Mouse (Mus musculus): Measurements from ENCODE around the gene Lgals4.

Gene Lgals4

DNA sequence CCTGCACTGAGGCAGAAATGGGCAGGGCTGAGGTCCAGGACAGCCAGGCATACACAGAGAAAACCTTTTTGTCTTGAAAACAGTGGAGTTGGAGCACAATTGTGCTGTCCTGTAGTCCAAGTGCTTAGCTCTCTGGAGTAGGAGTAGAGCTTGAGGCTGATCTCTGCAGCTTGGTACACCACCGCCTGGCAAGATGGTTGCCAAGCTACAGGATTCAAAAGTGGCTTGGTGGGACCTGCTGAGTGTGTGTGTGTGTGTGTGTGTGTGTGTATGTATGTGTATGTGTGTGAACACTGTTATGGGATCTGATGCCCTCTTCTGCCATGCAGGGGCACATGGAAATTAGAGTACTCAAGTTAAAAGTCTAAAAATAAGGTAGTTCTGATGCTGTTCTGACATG lies 11.1 kb upstream of the Lgals4 start:
- no peak for DNase-seq (ENCODE audit: low spot score in 2 of 2)

DNA sequence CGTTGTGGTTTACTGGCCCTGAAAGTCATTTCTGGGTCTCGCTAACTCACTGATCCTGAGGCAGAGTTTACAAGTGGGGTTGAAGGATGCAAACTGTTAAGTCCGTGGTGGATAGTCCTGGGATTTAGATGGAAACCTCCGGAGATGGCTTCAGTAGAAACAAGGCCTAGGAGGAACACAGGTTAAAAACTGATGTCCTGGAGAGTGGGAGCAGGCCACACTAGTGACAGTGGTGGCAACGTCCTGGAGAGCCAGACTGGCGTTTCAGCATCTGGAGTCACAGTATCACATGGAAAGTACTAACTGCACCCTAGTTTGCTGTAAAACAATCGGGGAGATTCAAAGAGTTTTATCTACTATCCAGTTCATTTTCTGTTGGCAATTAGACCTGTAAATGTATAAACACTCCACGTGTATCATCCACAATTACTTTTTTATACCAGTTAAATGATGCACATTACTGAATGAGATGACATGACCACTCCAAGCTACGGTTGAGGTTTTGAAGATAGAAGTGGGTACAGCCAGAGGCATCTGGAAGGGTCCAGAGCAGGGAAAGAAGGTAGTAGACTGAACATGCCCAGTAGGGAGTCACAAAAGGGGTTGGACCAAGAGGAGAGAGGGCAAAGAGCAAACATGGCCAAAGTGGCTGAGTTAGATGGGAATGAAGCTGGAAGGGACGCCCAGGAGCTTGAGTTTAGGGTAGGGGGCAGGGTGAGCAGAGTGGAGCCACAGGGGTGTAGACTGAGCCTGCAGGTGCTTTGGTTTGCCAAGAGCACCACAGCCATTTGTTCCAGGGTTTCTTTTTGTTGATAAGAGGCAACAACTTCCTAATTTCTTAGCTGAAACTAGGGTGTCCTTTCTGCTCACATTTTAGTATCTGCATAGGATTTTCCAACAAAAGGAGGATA lies 10.4 kb upstream of the Lgals4 start:
- DNase-seq (ENCODE audit: low spot score in 2 of 2), result no peak

DNA sequence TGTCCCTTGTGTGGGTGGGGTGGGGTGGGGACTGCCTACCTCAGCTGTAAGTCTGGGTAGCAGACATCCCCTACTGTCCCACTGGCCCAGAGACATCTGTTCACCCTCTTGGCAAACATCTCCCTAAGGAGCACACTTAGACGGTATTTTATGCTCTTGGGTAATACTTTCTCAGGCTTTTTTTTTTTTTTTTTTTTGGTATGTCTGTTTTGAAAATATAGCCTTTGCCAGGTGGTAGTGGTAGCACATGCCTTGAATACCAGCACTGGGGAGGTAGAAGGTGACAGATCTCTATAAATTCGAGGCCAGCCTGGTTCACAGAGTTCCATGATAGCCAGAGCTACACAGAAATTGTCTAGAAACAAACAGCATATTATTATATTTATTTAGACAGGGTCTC lies 9.7 kb upstream of the Lgals4 start:
- no peak for DNase-seq (ENCODE audit: low spot score in 2 of 2)

DNA sequence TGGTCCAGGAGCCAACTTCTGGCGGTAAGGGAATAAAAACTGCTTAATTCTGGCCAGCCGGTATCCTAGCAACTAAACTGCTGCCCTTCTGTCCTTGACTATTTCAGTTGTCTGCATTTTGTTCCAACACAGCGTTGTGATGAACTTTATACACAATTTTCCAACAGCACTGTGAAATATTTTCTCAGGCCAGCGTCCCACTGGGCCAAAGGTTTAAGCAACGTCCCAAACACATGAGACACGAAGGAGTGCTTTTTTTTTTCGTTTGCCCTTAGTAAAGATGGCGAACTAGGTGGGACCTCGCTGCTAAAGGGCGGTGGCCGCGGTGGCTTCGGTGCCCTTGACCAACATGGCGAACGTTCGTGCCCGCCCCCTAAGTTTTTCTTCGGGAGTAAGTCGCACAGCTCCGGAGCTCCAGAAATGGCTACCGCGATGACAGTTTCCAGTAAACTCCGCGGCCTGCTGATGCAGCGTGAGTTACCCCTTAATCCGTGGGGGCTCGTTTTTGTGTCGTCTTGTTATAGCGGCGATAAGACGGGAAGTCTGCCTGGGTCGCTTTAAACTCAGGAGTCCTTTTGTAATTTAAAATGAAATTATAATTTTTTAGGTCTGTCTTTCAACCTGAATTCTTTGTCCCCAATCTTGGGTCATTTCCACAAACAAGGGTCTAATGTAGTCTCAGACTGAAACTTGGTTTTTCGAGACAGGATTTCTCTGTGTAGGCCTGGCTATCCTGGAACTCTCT lies 8.5 kb upstream of the Lgals4 start, which contains the start of gene Ech1:
Ech1 (plus strand) TSS at position 277 of the 745 bp plus-strand sequence.
- DNase-seq (ENCODE audit: low spot score in 2 of 2), result peak; percentile 81 to 90

DNA sequence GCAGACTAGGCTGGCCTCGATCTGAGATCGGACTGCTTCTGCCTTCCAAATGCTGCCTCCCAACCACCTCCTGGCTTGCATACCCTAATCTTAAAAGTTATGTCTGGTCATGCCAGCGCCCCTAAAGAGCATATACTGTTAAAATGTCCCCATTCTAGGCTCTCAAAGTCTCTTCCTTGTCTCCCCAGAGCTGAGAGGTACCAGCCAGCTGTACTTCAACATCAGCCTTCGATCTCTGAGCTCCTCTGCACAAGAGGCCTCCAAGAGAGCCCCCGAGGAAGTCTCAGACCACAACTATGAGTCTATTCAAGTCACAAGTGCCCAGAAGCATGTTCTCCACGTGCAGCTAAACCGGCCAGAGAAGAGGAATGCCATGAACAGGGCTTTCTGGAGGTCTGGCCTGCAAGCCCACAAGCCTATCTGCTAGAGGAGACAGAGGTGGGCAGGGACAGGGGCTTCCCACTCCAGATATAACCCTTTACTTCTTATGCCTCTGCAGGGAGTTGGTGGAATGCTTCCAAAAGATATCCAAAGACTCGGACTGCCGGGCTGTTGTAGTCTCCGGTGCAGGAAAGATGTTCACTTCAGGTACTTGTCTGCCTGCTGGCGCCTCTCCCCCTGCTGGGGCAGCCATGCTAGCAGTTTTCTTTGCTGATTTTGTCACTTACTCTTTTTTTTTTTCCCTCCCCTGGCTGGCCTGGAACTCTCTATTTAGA lies 7.8 kb upstream of the Lgals4 start:
- peak in 1 of 2 experiments; percentile 47 for DNase-seq (ENCODE audit: low spot score in 2 of 2)

DNA sequence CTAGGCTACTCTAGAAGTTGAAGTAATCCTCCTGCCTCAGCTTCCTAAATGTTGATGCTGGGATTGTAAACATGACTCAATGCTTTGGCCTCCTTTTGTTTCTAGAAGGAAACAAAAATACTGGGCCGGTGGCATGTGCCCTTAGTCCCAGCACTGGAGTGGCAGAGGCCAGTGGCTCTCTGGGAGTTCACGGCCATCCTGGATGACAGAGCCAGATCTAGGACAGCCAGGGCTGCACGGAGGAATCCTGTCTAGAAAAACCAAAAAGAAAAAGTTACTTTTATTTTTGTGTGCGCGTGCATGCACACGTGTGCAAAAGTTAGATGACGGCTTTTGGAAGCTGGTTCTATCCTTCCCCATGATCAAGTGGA lies 7.3 kb upstream of the Lgals4 start:
- no peak for DNase-seq (ENCODE audit: low spot score in 2 of 2)

DNA sequence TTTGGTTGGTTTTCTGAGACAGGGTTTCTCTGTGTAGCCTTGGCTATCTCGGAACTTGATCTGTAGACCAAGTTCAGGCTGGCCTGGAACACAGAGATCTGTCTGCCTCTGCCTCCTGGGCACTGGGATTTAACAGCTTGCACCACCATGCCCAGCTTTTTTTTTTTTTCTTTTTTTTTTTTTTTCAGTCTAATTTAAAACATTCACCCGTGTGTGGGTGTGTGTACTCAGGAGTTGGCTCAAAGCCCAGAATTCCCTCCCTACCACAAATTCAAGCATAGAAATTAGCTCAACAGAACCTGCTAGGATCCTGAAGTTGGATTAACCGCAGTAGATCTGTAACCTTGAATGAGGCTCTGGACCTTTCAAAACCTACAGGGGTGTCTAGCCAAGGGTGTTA lies 6.3 kb upstream of the Lgals4 start:
- no peak for DNase-seq (ENCODE audit: low spot score in 2 of 2)

DNA sequence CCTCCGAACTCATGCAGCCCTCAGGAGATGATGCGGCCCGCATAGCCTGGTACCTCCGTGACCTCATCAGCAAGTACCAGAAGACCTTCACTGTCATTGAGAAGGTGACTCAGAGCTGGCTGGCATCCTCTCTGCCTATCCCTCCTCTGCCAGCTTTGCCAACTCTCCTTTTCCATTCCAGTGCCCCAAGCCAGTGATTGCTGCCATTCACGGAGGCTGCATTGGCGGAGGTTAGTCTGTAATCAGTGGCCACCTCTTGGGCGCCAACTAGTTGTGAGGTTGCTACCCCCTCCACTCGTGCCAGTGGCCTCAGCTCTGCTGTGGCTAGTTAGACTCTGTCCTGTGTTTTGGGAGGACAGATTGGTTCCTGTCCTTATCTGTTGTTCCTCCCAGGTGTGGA lies 3.8 kb upstream of the Lgals4 start:
- no peak for DNase-seq (ENCODE audit: low spot score in 2 of 2)

DNA sequence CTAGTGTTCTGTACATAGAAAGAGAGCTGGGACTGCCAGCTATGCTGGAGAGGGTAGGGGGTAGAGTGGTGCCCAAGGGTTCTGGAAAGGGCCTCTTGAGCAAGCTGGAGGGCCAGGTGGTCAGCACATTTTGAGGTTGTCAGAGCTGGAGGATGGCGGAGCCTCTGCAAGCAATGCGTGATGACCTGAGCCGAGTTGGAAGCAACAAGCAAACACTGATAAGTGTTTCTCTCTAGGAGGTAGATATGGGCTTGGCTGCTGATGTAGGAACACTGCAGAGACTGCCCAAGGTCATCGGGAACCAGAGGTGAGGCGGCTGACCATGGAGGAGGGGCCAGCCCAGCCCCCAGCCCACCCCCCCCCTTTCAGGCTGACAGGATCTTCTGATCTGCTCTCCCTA lies 2.7 kb upstream of the Lgals4 start:
- no peak for DNase-seq (ENCODE audit: low spot score in 2 of 2)

DNA sequence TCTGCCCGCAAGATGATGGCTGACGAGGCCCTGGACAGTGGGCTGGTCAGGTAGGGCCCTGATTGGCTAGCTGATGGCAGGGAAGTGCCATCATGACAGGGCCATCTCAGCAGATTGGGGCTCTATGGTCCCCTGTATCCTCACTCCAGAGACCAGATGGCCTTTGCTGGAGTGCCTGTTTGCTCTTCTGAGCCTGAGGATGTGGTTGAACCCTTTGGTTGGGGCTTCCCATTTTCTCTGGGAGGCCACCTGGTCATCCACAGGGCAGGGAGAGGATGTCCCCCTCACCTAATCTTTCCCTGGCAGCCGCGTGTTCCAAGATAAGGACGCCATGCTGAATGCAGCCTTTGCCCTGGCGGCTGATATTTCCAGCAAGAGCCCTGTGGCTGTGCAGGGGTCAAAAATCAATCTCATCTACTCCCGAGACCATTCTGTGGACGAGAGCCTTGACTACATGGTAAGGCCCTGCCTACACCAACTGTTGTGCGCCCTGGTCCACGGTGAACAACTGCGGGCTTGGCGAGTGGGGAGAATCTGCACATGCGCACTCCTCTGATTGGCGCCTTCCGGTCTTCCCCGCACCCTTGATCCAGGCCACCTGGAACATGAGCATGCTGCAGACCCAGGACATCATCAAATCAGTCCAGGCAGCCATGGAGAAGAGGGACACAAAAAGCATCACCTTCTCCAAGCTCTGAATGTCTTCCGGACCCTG lies 2.1 kb upstream of the Lgals4 start:
- no peak for DNase-seq (ENCODE audit: low spot score in 2 of 2)

DNA sequence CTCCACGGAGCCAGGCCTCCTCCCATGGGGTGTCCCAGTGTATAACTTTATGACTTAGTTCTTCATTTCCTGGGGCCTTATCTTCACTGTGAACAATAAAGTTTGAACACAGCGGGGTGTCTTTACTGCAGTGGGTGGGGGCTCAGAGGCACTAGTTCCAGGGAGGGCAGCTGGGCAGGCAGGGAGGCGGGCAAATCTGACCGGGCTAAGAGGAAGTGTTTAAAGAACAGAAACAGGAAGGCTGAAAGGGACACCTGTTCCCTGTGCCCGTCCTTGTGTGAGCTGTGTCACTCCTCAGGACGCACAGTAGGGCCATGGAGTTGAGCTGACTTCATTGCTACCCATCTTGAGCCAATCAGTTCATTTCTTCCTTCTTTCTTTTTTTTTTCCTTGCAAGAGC lies 1.5 kb upstream of the Lgals4 start:
- no peak for DNase-seq (ENCODE audit: low spot score in 2 of 2)

DNA sequence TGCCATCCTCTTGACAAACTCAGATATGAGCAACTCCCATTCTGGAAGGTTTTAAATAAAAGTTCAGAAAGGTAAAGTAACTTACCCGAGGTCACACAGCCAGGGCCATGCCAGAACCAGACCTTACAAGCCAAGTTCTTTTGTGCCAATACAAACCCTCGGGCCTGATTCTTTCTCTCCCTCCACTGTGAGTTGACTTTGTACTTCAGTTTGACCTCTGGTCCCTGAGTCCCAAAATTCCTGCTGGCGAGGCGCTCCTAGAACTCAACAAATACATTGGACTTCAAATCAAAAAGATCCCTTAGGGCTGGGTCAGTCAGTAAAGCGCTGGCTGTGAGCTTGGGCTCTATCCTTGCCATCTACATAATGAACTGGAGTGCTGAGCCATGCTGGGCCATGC lies 3.3 kb downstream of the Lgals4 start:
- DNase-seq (ENCODE audit: low spot score in 2 of 2), result no peak

DNA sequence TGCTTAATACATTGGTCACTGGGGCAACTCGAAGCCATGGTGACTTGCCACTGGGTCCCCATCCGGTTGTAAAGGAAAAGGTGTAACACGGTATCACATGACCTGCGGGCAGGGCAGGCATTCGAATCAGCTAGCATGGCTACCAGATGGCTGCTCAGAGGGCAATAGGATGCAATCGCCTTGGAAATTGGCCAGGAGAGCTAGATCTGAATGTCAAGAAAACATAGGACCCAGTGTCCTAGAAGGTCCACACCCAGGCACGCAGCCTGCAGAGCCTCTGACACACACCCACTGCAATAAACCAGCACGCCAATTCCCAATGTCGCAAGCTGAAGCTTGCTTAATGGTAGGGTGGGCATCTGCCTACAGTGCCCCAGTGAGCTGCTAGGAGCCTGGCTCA lies 4.7 kb downstream of the Lgals4 start:
- DNase-seq (ENCODE audit: low spot score in 2 of 2), result no peak

DNA sequence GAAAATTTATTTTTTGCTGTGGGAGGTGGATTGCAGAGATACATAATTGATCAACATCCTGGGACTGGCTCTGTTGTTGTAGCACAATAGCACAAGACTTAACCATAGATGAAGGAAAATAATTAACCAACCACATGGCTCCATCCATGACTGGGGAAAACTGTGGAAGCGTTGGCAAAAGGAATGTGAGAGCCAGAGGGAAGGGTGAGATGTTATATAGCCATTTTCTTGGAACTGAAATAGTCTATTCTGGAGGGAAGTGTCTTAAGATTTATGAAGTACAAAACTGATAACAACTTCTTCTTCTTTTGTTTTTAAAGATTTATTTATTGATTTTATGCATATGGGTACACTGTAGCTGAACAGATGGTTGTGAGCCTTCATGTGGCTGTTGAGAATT lies 13.6 kb downstream of the Lgals4 start:
- DNase-seq (ENCODE audit: low spot score in 2 of 2), result no peak

DNA sequence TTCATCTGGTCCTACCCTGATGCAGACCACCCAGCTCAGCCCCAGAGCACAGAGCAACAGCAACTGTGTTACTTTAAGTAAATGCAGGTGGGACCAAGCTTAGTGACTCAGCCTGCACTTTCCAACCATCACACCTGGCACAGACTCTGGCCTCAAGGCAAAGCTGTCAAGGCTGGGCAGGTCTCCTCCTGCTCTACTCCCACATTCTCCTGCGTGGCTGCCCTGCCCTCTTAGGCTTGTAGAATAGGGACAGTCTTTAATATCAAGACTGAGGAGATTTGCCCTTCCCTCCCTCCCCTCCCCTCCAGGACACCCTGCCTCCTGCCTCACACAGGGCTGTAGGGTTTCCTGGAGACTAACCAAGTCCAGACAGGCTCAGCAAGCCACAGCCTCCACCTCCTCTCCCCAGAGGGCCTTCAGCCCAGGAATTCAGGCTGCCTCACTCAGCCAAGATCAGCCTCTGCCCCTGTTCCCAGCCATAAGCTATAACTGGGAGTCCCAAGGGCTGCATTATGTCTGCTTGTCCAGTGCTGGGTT lies 16.1 kb downstream of the Lgals4 start:
- peak in 1 of 2 experiments; percentile 66 for DNase-seq (ENCODE audit: low spot score in 2 of 2)

DNA sequence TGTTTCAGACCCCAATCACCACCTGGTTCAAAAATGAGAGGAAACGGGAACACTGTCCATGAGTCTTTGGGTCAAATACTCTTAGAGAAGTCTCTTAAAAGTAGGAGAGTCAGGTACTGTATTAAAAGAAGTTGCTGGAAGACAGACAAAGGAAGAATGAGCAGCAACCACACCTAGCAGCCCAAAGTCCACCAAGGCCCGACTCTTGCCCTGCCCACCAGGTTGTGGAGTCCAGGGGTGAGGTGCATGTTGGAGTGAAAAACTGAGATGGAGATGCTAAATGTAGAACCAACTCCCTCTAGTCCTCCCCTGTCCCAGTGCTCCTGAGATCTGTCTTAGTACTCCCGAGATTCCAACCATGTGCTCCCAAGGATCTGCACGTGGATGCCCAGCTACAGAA lies 17.0 kb downstream of the Lgals4 start:
- no peak for DNase-seq (ENCODE audit: low spot score in 2 of 2)

DNA sequence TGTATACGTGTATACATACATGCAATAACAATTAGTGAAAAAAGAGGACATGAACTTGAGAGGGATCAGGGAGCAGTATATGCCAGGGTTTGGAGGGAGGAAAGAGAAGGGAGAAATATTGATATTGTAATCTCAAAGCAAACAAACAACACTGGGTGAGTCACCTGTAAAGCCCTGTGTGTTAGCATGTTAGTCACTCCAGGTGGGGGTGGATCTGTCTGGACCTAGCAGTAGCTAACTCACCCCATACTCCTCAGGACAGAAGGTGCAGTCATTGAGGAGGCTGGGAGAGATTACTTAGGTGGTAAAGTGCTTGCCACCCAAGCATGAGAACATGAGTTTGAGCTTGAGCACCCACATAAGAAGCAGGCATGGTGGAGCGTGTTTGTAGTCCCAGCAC lies 26.3 kb downstream of the Lgals4 start:
- no peak for DNase-seq (ENCODE audit: low spot score in 2 of 2)

DNA sequence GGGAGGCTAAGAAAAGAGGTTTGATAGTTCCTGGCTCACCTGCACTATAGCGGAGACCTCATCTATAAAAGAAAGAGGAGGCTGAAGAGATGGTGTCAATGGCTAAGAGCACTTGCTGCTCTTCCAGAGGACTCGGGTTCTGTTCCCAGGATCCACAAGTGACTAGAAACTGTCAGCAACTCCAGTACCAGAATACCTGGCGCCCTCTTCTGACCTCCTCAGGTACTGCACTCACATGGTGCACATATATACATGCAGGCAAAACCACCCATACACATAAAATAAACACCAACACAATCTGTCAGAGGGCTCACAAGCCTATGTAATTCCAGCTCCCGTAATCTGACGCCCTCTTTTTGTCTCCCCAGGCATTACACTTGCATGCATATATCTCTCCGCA lies 27.2 kb downstream of the Lgals4 start:
- DNase-seq (ENCODE audit: low spot score in 2 of 2), result no peak

DNA sequence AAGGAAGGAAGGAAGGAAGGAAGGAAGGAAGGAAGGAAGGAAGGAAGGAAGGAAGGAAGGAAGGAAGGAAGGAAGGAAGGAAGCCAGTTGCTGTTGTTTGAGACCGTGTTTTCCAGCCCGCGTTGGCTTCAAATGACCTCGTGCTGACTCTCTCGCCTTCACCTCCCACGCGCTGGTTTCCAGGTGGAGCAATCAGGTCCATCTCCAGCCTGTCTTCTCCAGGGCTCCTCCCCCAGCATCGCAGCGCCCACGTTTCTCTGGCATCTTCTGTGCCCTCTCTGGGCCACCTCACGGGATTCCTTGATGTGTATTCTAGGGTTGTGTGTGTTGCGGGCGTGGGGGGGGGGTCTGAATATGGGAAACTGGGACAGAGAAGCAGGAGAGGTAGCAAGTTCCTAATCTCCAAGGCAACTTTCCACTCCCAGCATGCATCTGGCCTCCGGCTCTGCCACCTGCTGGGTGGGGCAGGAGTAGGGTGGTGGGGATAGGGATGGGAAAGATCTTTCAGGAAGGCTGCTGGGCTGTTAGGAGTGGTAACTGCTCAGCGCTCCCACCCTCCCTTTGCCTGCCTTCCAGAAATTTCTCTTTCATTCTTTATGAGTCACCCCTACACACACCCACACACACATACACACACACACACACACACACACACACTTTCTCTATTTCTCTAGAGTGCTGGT lies 29.3 kb downstream of the Lgals4 start:
- DNase-seq (ENCODE audit: low spot score in 2 of 2), result no peak

DNA sequence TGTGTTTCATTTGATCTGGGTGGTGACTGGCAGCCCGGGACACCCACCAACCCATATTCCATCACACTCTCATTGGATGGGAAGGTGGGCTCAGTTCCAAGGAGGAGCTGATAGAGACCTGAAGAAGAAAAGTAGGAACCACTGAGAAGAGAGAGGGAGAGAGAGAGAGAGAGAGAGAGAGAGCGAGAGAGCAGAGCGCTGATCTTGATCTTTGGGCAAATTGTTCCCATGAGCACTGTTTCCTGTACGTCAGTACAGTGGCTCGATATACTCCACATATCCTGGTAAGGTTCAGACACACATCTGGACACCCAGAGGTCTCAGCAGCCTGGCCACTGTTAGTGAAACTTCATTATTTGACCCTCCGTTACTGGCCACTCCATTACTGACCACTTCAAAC lies 29.9 kb downstream of the Lgals4 start, which contains the start of gene Lgals7:
Lgals7 (plus strand) TSS at position 314 of the 400 bp plus-strand sequence.
- no peak for DNase-seq (ENCODE audit: low spot score in 2 of 2)

DNA sequence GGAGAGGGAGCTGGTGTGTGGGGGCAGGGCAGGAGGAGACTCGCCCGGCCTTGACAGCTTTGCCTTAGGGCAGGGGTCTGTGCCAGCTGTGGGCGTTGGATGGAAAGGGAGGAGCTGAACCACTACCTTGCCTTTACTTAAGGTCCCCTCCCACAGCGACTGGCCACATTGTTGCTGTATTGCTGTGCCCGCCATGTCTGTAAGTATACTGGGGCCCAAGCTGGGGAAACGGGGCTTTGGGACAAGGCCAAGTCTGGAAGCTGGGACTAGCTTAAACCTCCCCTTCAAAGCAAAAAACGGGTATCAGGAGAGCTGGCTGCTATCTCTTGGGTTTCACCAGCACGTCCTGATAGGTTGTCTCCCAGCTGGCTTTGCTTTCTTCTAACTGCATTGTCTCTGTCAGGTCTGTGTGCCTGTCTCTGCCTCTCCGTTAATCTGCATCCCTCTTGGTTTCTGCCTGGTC lies 30.7 kb downstream of the Lgals4 start:
- DNase-seq (ENCODE audit: low spot score in 2 of 2), result no peak
